Mouse (Mus musculus) forebrain, embryonic 16.5 days (tissue): ENCODE measurements at regions not wholly inside any gene's neighbourhood (a gene's known extent, or its start where the extent isn't known, plus 50 kb on each side); places are given as distances from the start of the nearest gene placed in this dataset.

ENCODE experiments used
- ATAC-seq: fragments of 200-750 bp; cut with Nextera tagmentation; 2 replicates; pipeline ENCODE4 v1.8.0; 2017; ENCODE audit warnings: mild to moderate bottlenecking, moderate library complexity
- H3K27ac ChIP-seq: fragments of 300-500 bp; sonication (generic); 2 replicates; pipeline ENCODE4 v1.5.1; 2014; ENCODE audit warnings: low read length, control low read depth
- H3K27me3 ChIP-seq: fragments of 300-500 bp; sonication (generic); replicated peaks from 2 replicates; pipeline ENCODE4 v1.6.1; 2014; ENCODE audit warnings: low read length; ENCODE audit not compliant: control insufficient read depth, insufficient read depth
- H3K36me3 ChIP-seq: fragments of 300-500 bp; sonication (generic); 2 replicates; pipeline ENCODE4 v1.6.1; 2014; ENCODE audit not compliant: control insufficient read depth, insufficient read depth
- H3K4me1 ChIP-seq: fragments of 300-500 bp; sonication (generic); replicated peaks from 2 replicates; pipeline ENCODE4 v1.6.1; 2014; ENCODE audit warnings: low read length; ENCODE audit not compliant: control insufficient read depth, insufficient read depth
- H3K4me2 ChIP-seq: fragments of 300-500 bp; sonication (generic); 2 replicates; pipeline ENCODE4 v1.6.1; 2014; ENCODE audit warnings: mild to moderate bottlenecking, low read length, control low read depth
- H3K4me3 ChIP-seq: fragments of 300-500 bp; sonication (generic); replicated peaks from 2 replicates; pipeline ENCODE4 v1.5.1; 2014; ENCODE audit warnings: mild to moderate bottlenecking, low read length, control low read depth
- H3K9ac ChIP-seq: fragments of 300-500 bp; sonication (generic); replicated peaks from 2 replicates; pipeline ENCODE4 v1.6.1; 2014; ENCODE audit warnings: low read depth, low read length, control low read depth
- H3K9me3 ChIP-seq: fragments of 300-500 bp; sonication (generic); 2 replicates; pipeline ENCODE4 v1.6.1; 2016; ENCODE audit warnings: low read length; ENCODE audit not compliant: control insufficient read depth
- WGBS: fragments of 180-500 bp; shearing (Covaris S2); extraction: QIAGEN DNeasy Blood & Tissue Kit; methylation state at CpG from one replicate; pipeline ENCODE4 v1.1.7; 2014; 5-methylcytosine and 5-hydroxymethylcytosine counted together

DNA sequence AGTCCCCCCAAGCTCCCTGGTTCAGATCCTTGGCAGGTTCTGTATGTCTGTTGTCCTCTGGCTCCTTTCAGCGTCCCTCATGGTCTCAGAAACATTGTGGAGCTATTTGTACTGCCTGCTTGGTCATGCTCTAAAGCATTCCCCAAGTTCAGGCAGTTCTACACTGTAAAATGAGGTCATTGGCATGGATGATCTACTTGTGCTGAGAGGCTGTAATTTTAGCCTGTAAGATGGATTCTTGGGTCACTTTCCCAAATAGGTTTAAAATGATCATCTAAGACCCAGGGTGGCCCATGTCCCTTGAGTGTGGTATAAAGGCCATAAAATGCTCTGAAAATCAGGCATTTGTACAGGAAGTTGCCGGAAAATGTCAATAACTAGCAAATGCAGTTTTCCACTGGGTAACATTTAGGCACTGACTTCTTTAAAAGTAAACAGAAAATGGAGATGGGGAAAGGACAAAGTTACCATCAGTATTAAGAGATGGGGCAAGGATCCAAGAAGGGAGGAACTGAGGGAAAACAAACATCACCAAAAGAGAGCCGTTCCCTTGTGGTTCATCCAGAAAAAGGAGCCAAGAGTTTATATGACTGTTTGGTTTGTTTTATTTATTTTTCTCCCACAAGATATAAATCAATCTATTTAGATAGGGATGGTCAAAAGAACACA is 81.5 kb upstream of the Gm11232 start:
- H3K9me3 ChIP-seq = no peaks in the 10 kb centered on the region
- WGBS = 53% methylated on average over 3 of the region's 3 CpGs
- no peak; the same call in 1 of the 2 replicates for ATAC-seq
- H3K4me3 ChIP-seq = no peak overlapping the region
- H3K9ac ChIP-seq = no peak overlapping the region
- H3K36me3 ChIP-seq = no peaks in the 10 kb centered on the region
- H3K27me3 ChIP-seq = 0 out of 2 replicates have a peak, but pooled peaks cover 3% of the 10 kb centered on the region
- H3K4me1 ChIP-seq = peaks cover 16% of the 10 kb centered on the region
- no peak overlapping the region for H3K27ac ChIP-seq
- no peak overlapping the region for H3K4me2 ChIP-seq

DNA sequence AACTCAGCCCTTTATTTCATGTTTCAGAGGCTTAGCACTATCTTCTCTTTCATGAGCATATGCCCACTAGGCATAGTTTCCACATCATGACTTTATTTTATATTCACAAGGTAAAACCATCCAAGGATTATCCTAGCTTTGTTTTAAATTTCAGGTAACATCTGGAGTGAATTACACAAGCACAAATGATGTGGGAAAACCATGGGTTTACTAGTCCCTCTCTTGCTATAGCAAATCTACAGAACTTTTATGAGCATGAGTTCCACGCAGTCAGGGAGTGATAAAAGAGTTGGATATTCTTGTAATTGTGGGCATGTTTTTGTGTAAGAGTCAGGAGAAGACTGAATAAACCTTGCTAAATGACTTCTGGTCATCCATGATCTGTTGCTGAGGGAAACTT is 78.0 kb upstream of the Gm11232 start:
- Histone ChIP-seq H3K4me3 (no peak overlapping the region), H3K4me2 (no peak overlapping the region), H3K9me3 (no peaks in the 10 kb centered on the region), H3K9ac (no peak overlapping the region), H3K27me3 (no peaks in the 10 kb centered on the region), H3K4me1 (peaks cover 12% of the 10 kb centered on the region), H3K36me3 (no peaks in the 10 kb centered on the region), H3K27ac (no peak overlapping the region)
- no peak for ATAC-seq
- 86% methylated on average over 1 of the region's 1 CpGs for WGBS

DNA sequence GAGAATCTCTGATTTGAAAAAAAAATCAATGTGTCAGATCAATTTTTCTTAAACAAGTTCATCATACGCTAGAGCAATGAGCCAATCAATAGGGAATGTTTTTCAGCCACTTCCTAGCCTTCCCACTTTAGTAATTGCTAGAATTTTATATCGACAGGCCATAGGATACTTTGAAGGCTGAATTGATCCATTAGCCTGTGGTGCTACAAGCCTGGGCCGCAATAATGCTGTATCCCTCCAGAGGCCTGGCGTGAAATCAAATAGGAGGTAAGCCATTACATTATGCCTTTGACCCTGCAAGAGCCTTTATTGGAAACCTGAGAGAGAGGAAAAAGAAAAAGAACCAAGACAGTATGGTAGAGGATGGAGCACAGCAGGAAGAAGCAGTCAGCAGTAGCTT is 53.7 kb upstream of the Gm11232 start:
- 85% methylated on average over 4 of the region's 4 CpGs for WGBS
- no peaks in the 10 kb centered on the region for H3K27me3 ChIP-seq
- H3K9me3 ChIP-seq = no peaks in the 10 kb centered on the region
- H3K4me3 ChIP-seq = no peak overlapping the region
- ATAC-seq = no peak
- H3K9ac ChIP-seq = no peak overlapping the region
- H3K4me1 ChIP-seq = peaks cover 3% of the 10 kb centered on the region; the same call in 1 of the 2 replicates
- H3K4me2 ChIP-seq = no peak overlapping the region
- no peak overlapping the region for H3K27ac ChIP-seq
- H3K36me3 ChIP-seq = no peaks in the 10 kb centered on the region

DNA sequence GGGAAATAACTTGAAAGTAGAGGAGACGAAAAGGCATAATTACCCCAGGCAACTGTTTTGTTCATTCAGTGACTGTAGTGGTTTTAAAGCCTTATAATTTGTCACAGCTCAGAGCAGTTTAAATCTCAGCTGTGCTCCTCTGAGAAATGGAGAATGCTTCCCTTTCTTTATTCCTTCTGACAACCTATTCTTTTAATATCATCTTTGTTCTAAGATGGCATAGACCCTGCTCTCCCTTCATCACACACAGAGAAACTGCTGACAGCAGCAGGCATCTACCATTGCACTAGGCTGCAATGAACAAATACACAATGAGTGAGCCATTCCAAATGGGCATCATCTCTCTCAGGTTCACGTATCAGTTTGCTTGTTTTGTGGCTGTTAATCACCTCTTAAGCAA is 50.5 kb upstream of the Gm11232 start:
- no peak overlapping the region for H3K4me3 ChIP-seq
- H3K9ac ChIP-seq = no peak overlapping the region
- no peaks in the 10 kb centered on the region for H3K36me3 ChIP-seq
- H3K4me2 ChIP-seq = no peak overlapping the region
- H3K27me3 ChIP-seq = no peaks in the 10 kb centered on the region
- no peaks in the 10 kb centered on the region for H3K9me3 ChIP-seq
- peak; percentile 75 for ATAC-seq
- H3K4me1 ChIP-seq = peaks cover 3% of the 10 kb centered on the region; the same call in 1 of the 2 replicates
- no peak overlapping the region for H3K27ac ChIP-seq
- WGBS = 21% methylated on average over 2 of the region's 2 CpGs
